Mouse (Mus musculus): Measurements from ENCODE around the gene D430041D05Rik. TPM values are rescaled to one million over a fixed set of nuclear protein-coding genes. Genes with fewer than 3 reads are reported as not detected.

D430041D05Rik gene
- total RNA-seq, 2 experiments from 2014 or later = 81.2 to 87.4 TPM

DNA sequence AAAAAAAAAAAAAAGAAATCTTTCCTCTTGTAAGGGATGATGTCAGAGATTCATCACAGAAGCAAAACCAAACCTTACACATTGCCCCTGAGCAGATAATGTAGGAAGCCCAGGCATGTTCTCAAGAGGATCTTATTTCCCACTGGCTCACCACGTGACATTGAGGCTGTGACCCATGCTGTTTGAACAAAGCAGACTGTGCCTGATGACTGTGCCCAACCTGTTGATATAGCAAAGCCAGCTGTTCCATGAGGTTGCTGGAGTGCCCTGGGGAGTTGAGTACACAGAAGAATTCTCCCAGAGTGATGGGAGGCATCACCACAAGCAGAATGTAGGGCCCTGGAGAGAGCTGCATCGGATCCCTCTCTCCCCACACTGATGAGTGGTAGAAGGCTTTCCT lies 274.9 kb downstream of the D430041D05Rik start:
- H3K27ac ChIP-seq = no peak overlapping the region
- no peak for TF ChIP-seq CTCF (conservative IDR thresholded peaks at IDR 0.05)

GRCm38 (mm10) chr2:104134150-104135056 lies 276.4 kb downstream of the D430041D05Rik start:
- Histone ChIP-seq H3K27ac (no peak overlapping the region), H3K4me3 (no peak overlapping the region)
- TF ChIP-seq CTCF (conservative IDR thresholded peaks at IDR 0.05) = peak; percentile 97
- DNase-seq (ENCODE audit: low spot score in 2 of 2) = peak; percentile 73 to 74

More for the DNA sequence above, 274.9 kb downstream of the D430041D05Rik start:
- H3K4me3 ChIP-seq = no peak overlapping the region
- no peak for DNase-seq (ENCODE audit: low spot score in 2 of 2)

DNA sequence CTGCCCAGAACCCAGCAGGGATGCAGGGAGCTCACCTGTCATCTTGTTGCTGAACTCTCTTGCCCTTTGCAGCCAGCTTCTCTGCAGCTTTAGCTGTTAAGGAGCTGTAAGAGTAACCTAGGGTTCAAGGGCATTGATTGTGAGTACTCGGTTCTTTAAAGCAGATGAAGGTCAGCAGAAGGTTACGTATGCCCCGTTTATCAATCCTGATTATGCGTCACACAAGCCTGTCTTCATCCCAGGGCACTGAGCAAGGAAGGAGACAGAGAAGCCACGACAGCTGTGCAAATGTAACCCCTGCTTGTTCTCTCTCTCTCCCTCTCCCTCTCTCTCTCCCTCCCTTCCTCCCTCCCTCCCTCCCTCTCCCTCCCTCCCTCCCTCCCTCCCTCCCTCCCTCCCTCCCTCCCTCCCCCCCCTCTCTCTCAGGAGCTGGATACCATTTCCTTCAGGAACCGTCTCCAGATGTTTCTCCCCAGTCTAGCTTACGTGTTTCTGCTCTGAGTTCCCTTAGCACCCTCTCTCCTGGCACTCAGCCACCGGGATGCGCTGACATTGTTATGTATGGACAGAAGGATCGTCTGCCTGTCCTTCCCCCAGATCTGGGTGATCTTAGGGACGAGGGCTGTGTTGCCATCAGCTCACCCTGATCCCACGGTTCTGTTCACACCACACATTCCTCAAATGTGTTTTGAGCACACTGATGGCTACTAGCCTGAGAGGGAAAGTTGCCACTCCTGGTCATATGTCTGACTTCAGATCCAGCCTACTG lies 277.6 kb downstream of the D430041D05Rik start:
- H3K27ac ChIP-seq = no peak overlapping the region
- no peak for DNase-seq (ENCODE audit: low spot score in 2 of 2)
- no peak overlapping the region for H3K4me3 ChIP-seq
- no peak for TF ChIP-seq CTCF (conservative IDR thresholded peaks at IDR 0.05)

GRCm38 (mm10) chr2:104132266-104132859 lies 278.4 kb downstream of the D430041D05Rik start:
- Histone ChIP-seq H3K4me3 (no peak overlapping the region), H3K27ac (no peak overlapping the region)
- no peak for TF ChIP-seq CTCF (conservative IDR thresholded peaks at IDR 0.05)
- no peak for DNase-seq (ENCODE audit: low spot score in 2 of 2)

- Histone ChIP-seq H3K27ac (no peak overlapping the region), H3K4me3 (no peak overlapping the region)
- TF ChIP-seq CTCF (conservative IDR thresholded peaks at IDR 0.05) = peak; percentile 75
- DNase-seq (ENCODE audit: low spot score in 2 of 2) = no peak
Observed at GRCm38 (mm10) chr2:104130969-104131368, 279.8 kb downstream of the D430041D05Rik start.

- Histone ChIP-seq H3K27ac (no peak overlapping the region), H3K4me3 (no peak overlapping the region)
- no peak for TF ChIP-seq CTCF (conservative IDR thresholded peaks at IDR 0.05)
- DNase-seq (ENCODE audit: low spot score in 2 of 2) = no peak
Observed at GRCm38 (mm10) chr2:104130165-104130564, 280.6 kb downstream of the D430041D05Rik start.

- H3K27ac ChIP-seq = no peak overlapping the region
- no peak overlapping the region for H3K4me3 ChIP-seq
- no peak for TF ChIP-seq CTCF (conservative IDR thresholded peaks at IDR 0.05)
- DNase-seq (ENCODE audit: low spot score in 2 of 2) = no peak
Observed at GRCm38 (mm10) chr2:104128803-104129531, 281.8 kb downstream of the D430041D05Rik start.

DNA sequence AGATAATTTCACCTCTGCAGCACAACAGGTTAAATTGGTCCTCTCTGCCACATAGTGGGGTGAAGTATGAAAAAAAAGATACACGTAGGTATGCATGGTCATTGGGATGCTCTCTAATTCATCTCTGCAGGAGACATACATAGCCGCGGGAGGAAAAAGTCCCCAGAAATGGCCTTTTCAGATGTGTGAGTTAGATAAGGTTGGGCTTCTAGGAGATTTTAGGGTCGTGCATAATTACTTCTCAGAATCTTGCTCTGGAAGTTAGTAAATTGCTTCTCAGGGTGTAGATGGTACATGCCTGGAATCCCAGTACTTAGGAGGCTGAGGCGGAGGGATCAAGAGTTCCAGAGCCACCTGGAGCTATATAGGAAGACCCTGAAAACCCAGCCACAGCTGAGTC lies 286.7 kb downstream of the D430041D05Rik start:
- Histone ChIP-seq H3K4me3 (no peak overlapping the region), H3K27ac (no peak overlapping the region)
- no peak for DNase-seq (ENCODE audit: low spot score in 2 of 2)
- no peak for TF ChIP-seq CTCF (conservative IDR thresholded peaks at IDR 0.05)

- no peak overlapping the region for H3K27ac ChIP-seq
- H3K4me3 ChIP-seq = no peak overlapping the region
- DNase-seq (ENCODE audit: low spot score in 2 of 2) = no peak
- TF ChIP-seq CTCF (conservative IDR thresholded peaks at IDR 0.05) = no peak
Observed at GRCm38 (mm10) chr2:104123540-104123939, 287.3 kb downstream of the D430041D05Rik start.

GRCm38 (mm10) chr2:104122505-104123378 lies 288.1 kb downstream of the D430041D05Rik start, which contains the start of gene A930018P22Rik:
Gene A930018P22Rik, plus strand, starts transcription at chr2:104122769.
- DNase-seq (ENCODE audit: low spot score in 2 of 2) = peak; percentile 85 to 88
- peak within 1 kb of the TSS; percentile 70 for H3K27ac ChIP-seq
- TF ChIP-seq CTCF (conservative IDR thresholded peaks at IDR 0.05) = no peak
- H3K4me3 ChIP-seq = peak within 1 kb of the TSS; percentile 82

Measured in layer of hippocampus, adult 2 months (tissue).